Mouse (Mus musculus): ENCODE results near the gene Cc2d2b. TPM values are rescaled to one million over a fixed set of nuclear protein-coding genes. Genes with fewer than 3 reads are reported as not detected.

Gene Cc2d2b
- total and polyA plus RNA-seq, 2 experiments from 2014 or later: 0.16 TPM; not detected in 1

- under 1% methylated on average over 66 of the region's 71 CpGs for WGBS
- peak; percentile 95 for DNase-seq (ENCODE audit: low spot score)
- Histone ChIP-seq H3K4me3 (ENCODE audit: low read length) (peak within 1 kb of the TSS; percentile 90), H3K4me1 (ENCODE audit: insufficient read depth, low read length) (peaks cover 11% of the 10 kb centered on the region), H3K9me3 (ENCODE audit: low read length) (no peaks in the 10 kb centered on the region), H3K36me3 (ENCODE audit: insufficient read depth, low read length) (no peaks in the 10 kb centered on the region), H3K4me2 (ENCODE audit: low read depth, low read length) (peak within 1 kb of the TSS; percentile 60), H3K9ac (replicated peaks; ENCODE audit: low read length) (peak within 1 kb of the TSS; percentile 97), H3K27ac (peak within 1 kb of the TSS; percentile 94), H3K27me3 (ENCODE audit: insufficient read depth, low read length) (no peaks in the 10 kb centered on the region)
- TF ChIP-seq CTCF (IDR thresholded peaks at IDR 0.05; ENCODE audit: low read depth): no peak
- peak; percentile 98 for ATAC-seq
Observed at GRCm38 (mm10) chr19:40830703-40831415, 82.3 kb downstream of the Cc2d2b start, which contains the start of gene Ccnj. Gene Ccnj, plus strand, starts transcription at chr19:40831279.

GRCm38 (mm10) chr19:40831416-40832201, 83.1 kb downstream of the Cc2d2b start:
- H3K4me2 ChIP-seq (ENCODE audit: low read depth, low read length): peak overlapping the region; percentile 60
- no peaks in the 10 kb centered on the region for H3K27me3 ChIP-seq (ENCODE audit: insufficient read depth, low read length)
- under 1% methylated on average over 73 of the region's 76 CpGs for WGBS

GRCm38 (mm10) chr19:40832361-40832760, 83.8 kb downstream of the Cc2d2b start:
- WGBS: 24% methylated on average over 5 of the region's 5 CpGs
- DNase-seq (ENCODE audit: low spot score): no peak
- H3K36me3 ChIP-seq (ENCODE audit: insufficient read depth, low read length): peaks cover 8% of the 10 kb centered on the region; the same call in 1 of the 2 replicates
- peak overlapping the region; percentile 97 for H3K9ac ChIP-seq (replicated peaks; ENCODE audit: low read length)
- H3K27ac ChIP-seq: no peak overlapping the region
- TF ChIP-seq CTCF (IDR thresholded peaks at IDR 0.05; ENCODE audit: low read depth): no peak
- no peak for ATAC-seq
- peaks cover 11% of the 10 kb centered on the region for H3K4me1 ChIP-seq (ENCODE audit: insufficient read depth, low read length)
- peak overlapping the region; percentile 60 for H3K4me2 ChIP-seq (ENCODE audit: low read depth, low read length)
- no peaks in the 10 kb centered on the region for H3K27me3 ChIP-seq (ENCODE audit: insufficient read depth, low read length)
- peak overlapping the region; percentile 90 for H3K4me3 ChIP-seq (ENCODE audit: low read length)
- H3K9me3 ChIP-seq (ENCODE audit: low read length): no peaks in the 10 kb centered on the region

More at GRCm38 (mm10) chr19:40831416-40832201, 83.1 kb downstream of the Cc2d2b start:
- TF ChIP-seq CTCF (IDR thresholded peaks at IDR 0.05; ENCODE audit: low read depth): no peak
- Histone ChIP-seq H3K36me3 (ENCODE audit: insufficient read depth, low read length) (peaks cover under 1% of the 10 kb centered on the region; the same call in 1 of the 2 replicates), H3K4me3 (ENCODE audit: low read length) (peak overlapping the region; percentile 90), H3K27ac (peak overlapping the region; percentile 94), H3K9me3 (ENCODE audit: low read length) (no peaks in the 10 kb centered on the region), H3K9ac (replicated peaks; ENCODE audit: low read length) (peak overlapping the region; percentile 97), H3K4me1 (ENCODE audit: insufficient read depth, low read length) (peaks cover 11% of the 10 kb centered on the region)
- DNase-seq (ENCODE audit: low spot score) (peak; percentile 61), ATAC-seq (peak; percentile 82)

GRCm38 (mm10) chr19:40834436-40834835, 85.9 kb downstream of the Cc2d2b start:
- no peak overlapping the region for H3K4me3 ChIP-seq (ENCODE audit: low read length)
- H3K36me3 ChIP-seq (ENCODE audit: insufficient read depth, low read length): peaks cover 23% of the 10 kb centered on the region
- no peak for DNase-seq (ENCODE audit: low spot score)
- no peak overlapping the region for H3K9ac ChIP-seq (replicated peaks; ENCODE audit: low read length)
- H3K27ac ChIP-seq: no peak overlapping the region
- H3K4me1 ChIP-seq (ENCODE audit: insufficient read depth, low read length): peaks cover 11% of the 10 kb centered on the region
- H3K4me2 ChIP-seq (ENCODE audit: low read depth, low read length): no peak overlapping the region
- 93% methylated on average over 6 of the region's 6 CpGs for WGBS
- H3K27me3 ChIP-seq (ENCODE audit: insufficient read depth, low read length): no peaks in the 10 kb centered on the region
- no peak for TF ChIP-seq CTCF (IDR thresholded peaks at IDR 0.05; ENCODE audit: low read depth)
- no peak for ATAC-seq
- no peaks in the 10 kb centered on the region for H3K9me3 ChIP-seq (ENCODE audit: low read length)

GRCm38 (mm10) chr19:40838205-40838604, 89.7 kb downstream of the Cc2d2b start:
- 96% methylated on average over 7 of the region's 7 CpGs for WGBS
- Histone ChIP-seq H3K27ac (no peak overlapping the region), H3K9ac (replicated peaks; ENCODE audit: low read length) (no peak overlapping the region), H3K4me1 (ENCODE audit: insufficient read depth, low read length) (peaks cover 3% of the 10 kb centered on the region; the same call in 1 of the 2 replicates), H3K4me3 (ENCODE audit: low read length) (no peak overlapping the region), H3K36me3 (ENCODE audit: insufficient read depth, low read length) (peaks cover 32% of the 10 kb centered on the region), H3K27me3 (ENCODE audit: insufficient read depth, low read length) (no peaks in the 10 kb centered on the region), H3K9me3 (ENCODE audit: low read length) (no peaks in the 10 kb centered on the region), H3K4me2 (ENCODE audit: low read depth, low read length) (no peak overlapping the region)
- ATAC-seq (no peak), DNase-seq (ENCODE audit: low spot score) (no peak)
- no peak for TF ChIP-seq CTCF (IDR thresholded peaks at IDR 0.05; ENCODE audit: low read depth)

GRCm38 (mm10) chr19:40840303-40840702, 91.8 kb downstream of the Cc2d2b start:
- DNase-seq (ENCODE audit: low spot score): no peak
- H3K27ac ChIP-seq: no peak overlapping the region
- H3K27me3 ChIP-seq (ENCODE audit: insufficient read depth, low read length): no peaks in the 10 kb centered on the region
- H3K4me2 ChIP-seq (ENCODE audit: low read depth, low read length): no peak overlapping the region
- no peak overlapping the region for H3K9ac ChIP-seq (replicated peaks; ENCODE audit: low read length)
- H3K4me1 ChIP-seq (ENCODE audit: insufficient read depth, low read length): no peaks in the 10 kb centered on the region
- no peak for ATAC-seq
- 71% methylated on average over 6 of the region's 6 CpGs for WGBS
- TF ChIP-seq CTCF (IDR thresholded peaks at IDR 0.05; ENCODE audit: low read depth): no peak
- H3K9me3 ChIP-seq (ENCODE audit: low read length): no peaks in the 10 kb centered on the region
- peaks cover 53% of the 10 kb centered on the region for H3K36me3 ChIP-seq (ENCODE audit: insufficient read depth, low read length)
- H3K4me3 ChIP-seq (ENCODE audit: low read length): no peak overlapping the region

Measured in hindbrain, postnatal 0 days (tissue).